Mouse (Mus musculus) cortical plate, adult 2 months (tissue): ENCODE results near the gene Hoxd4. TPM values are rescaled to one million over a fixed set of nuclear protein-coding genes. Genes with fewer than 3 reads are reported as not detected.

Experiments used
- H3K27ac ChIP-seq: fragments of 200-500 bp; 2 replicates; pipeline ENCODE4 v1.5.1; 2012; ENCODE audit warnings: low read length, control low read depth, inconsistent platforms; ENCODE audit not compliant: insufficient read depth
- H3K4me1 ChIP-seq: fragments of 200-500 bp; 2 replicates; pipeline ENCODE4 v1.6.1; 2011; ENCODE audit warnings: low read length; ENCODE audit not compliant: control insufficient read depth, insufficient read depth
- H3K4me3 ChIP-seq: fragments of 200-500 bp; 2 replicates; pipeline ENCODE4 v1.5.1; 2011; ENCODE audit warnings: mild to moderate bottlenecking, low read length, control low read depth; ENCODE audit not compliant: insufficient read depth
- CTCF ChIP-seq: fragments of 200-500 bp; IDR thresholded peaks from 2 replicates; pipeline ENCODE4 v1.5.1; 2011; ENCODE audit warnings: mild to moderate bottlenecking, control low read depth, low read length; ENCODE audit not compliant: insufficient read depth; ENCODE audit errors: extremely low read depth
- POLR2A ChIP-seq: fragments of 200-500 bp; IDR thresholded peaks from 2 replicates; pipeline ENCODE4 v1.6.1; 2011; ENCODE audit warnings: mild to moderate bottlenecking, low read length, control low read depth; ENCODE audit not compliant: insufficient read depth; ENCODE audit errors: extremely low read depth
- polyA plus RNA-seq: library from polyadenylated mRNA; depleted of rRNA; stranded (reverse); fragments of >200 nt; gene quantifications from 2 replicates; pipeline ENCODE4 v1.2.3, GENCODE M21; 2012

The Hoxd4 gene
- polyA plus RNA-seq, 1 experiment, result not detected

GRCm38 (mm10) chr2:74705467-74706089, 6.2 kb upstream of the Hoxd4 start:
- Histone ChIP-seq H3K4me3 (no peak overlapping the region), H3K27ac (no peak overlapping the region), H3K4me1 (no peaks in the 10 kb centered on the region)
- TF ChIP-seq POLR2A, result no peak
- no peak for TF ChIP-seq CTCF

GRCm38 (mm10) chr2:74706393-74706960, 5.3 kb upstream of the Hoxd4 start:
- no peak overlapping the region for H3K4me3 ChIP-seq
- TF ChIP-seq CTCF (no peak), POLR2A (no peak)

GRCm38 (mm10) chr2:74707599-74707998, 4.1 kb upstream of the Hoxd4 start:
- no peak overlapping the region for H3K4me3 ChIP-seq
- no peak for TF ChIP-seq CTCF
- TF ChIP-seq POLR2A, result no peak
- no peaks in the 10 kb centered on the region for H3K4me1 ChIP-seq
- no peak overlapping the region for H3K27ac ChIP-seq

More at GRCm38 (mm10) chr2:74706393-74706960, 5.3 kb upstream of the Hoxd4 start:
- Histone ChIP-seq H3K4me1 (no peaks in the 10 kb centered on the region), H3K27ac (no peak overlapping the region)

- no peak overlapping the region for H3K27ac ChIP-seq
- no peak overlapping the region for H3K4me3 ChIP-seq
- no peaks in the 10 kb centered on the region for H3K4me1 ChIP-seq
- TF ChIP-seq POLR2A (no peak), CTCF (no peak)
Measured at GRCm38 (mm10) chr2:74708676-74709075, 3.1 kb upstream of the Hoxd4 start.

- H3K4me3 ChIP-seq, result no peak overlapping the region
- no peak for TF ChIP-seq CTCF
- TF ChIP-seq POLR2A, result no peak
- no peak overlapping the region for H3K27ac ChIP-seq
- H3K4me1 ChIP-seq, result no peaks in the 10 kb centered on the region
Measured at GRCm38 (mm10) chr2:74709465-74710419, 2.0 kb upstream of the Hoxd4 start.

- Histone ChIP-seq H3K4me1 (no peaks in the 10 kb centered on the region), H3K4me3 (no peak overlapping the region), H3K27ac (no peak overlapping the region)
- TF ChIP-seq CTCF (no peak), POLR2A (no peak)
Measured at GRCm38 (mm10) chr2:74710929-74711543, 693 bp upstream of the Hoxd4 start.

- Histone ChIP-seq H3K4me1 (no peaks in the 10 kb centered on the region), H3K4me3 (no peak overlapping the region), H3K27ac (no peak overlapping the region)
- TF ChIP-seq CTCF, result no peak
- no peak for TF ChIP-seq POLR2A
Measured at GRCm38 (mm10) chr2:74713239-74714150, 1.8 kb downstream of the Hoxd4 start.

- Histone ChIP-seq H3K4me3 (no peak overlapping the region), H3K27ac (no peak overlapping the region), H3K4me1 (no peaks in the 10 kb centered on the region)
- TF ChIP-seq POLR2A, result no peak
- TF ChIP-seq CTCF, result no peak
Measured at GRCm38 (mm10) chr2:74714156-74714789, 2.5 kb downstream of the Hoxd4 start.
